Mouse (Mus musculus) heart, embryonic 11.5 days (tissue): ENCODE results near the gene Zfp462. TPM values are rescaled to one million over a fixed set of nuclear protein-coding genes. Genes with fewer than 3 reads are reported as not detected.
"Not testable (repeated sequence)": the region's sequence is repeated elsewhere in the genome, so short reads cannot be mapped to it uniquely, and the experiment has no call there.

Experiments used
- ATAC-seq: fragments of 200-750 bp; cut with Nextera tagmentation; replicated peaks from 2 replicates; pipeline ENCODE4 v1.8.0; 2017; ENCODE audit warnings: moderate library complexity; ENCODE audit not compliant: insufficient number of reproducible peaks, low FRiP score, low TSS enrichment
- H3K27ac ChIP-seq: fragments of 300-500 bp; sonication (generic); 2 replicates; pipeline ENCODE4 v1.5.1; 2014; ENCODE audit warnings: mild to moderate bottlenecking, low read depth, low read length
- H3K27me3 ChIP-seq: fragments of 300-500 bp; sonication (generic); 2 replicates; pipeline ENCODE4 v1.6.1; 2014; ENCODE audit warnings: mild to moderate bottlenecking, low read length, mixed read lengths; ENCODE audit not compliant: control insufficient read depth, insufficient read depth
- H3K36me3 ChIP-seq: fragments of 300-500 bp; sonication (generic); 2 replicates; pipeline ENCODE4 v1.6.1; 2014; ENCODE audit warnings: mild to moderate bottlenecking, low read length, moderate library complexity, mixed read lengths; ENCODE audit not compliant: control insufficient read depth, insufficient read depth
- H3K4me1 ChIP-seq: fragments of 300-500 bp; sonication (generic); 2 replicates; pipeline ENCODE4 v1.6.1; 2014; ENCODE audit warnings: low read length; ENCODE audit not compliant: control insufficient read depth, insufficient read depth
- H3K4me2 ChIP-seq: fragments of 300-500 bp; sonication (generic); 2 replicates; pipeline ENCODE4 v1.6.1; 2014; ENCODE audit warnings: mild to moderate bottlenecking, moderate library complexity
- H3K4me3 ChIP-seq: fragments of 300-500 bp; sonication (generic); 2 replicates; pipeline ENCODE4 v1.5.1; 2014; ENCODE audit warnings: low read depth, low read length
- H3K9ac ChIP-seq: fragments of 300-500 bp; sonication (generic); 2 replicates; pipeline ENCODE4 v1.6.1; 2014; ENCODE audit warnings: mild to moderate bottlenecking, low read depth, low read length, moderate library complexity
- H3K9me3 ChIP-seq: fragments of 300-500 bp; sonication (generic); replicated peaks from 2 replicates; pipeline ENCODE4 v1.6.1; 2016; ENCODE audit warnings: low read length; ENCODE audit not compliant: control insufficient read depth
- WGBS: fragments of 180-500 bp; shearing (Covaris S2); extraction: QIAGEN DNeasy Blood & Tissue Kit; methylation state at CpG from one replicate; pipeline ENCODE4 v1.1.7; 2014; ENCODE audit not compliant: insufficient replicate concordance; 5-methylcytosine and 5-hydroxymethylcytosine counted together
- polyA plus RNA-seq: library from polyadenylated mRNA; unstranded; fragments of >200 nt; fragmentation: Nextera tagmentation; extraction: Ambion mirVana; gene quantifications from 2 replicates; pipeline ENCODE4 v1.2.1, GENCODE M21; 2014

Gene Zfp462
- polyA plus RNA-seq, 1 experiment from 2014 or later, result 5.7 TPM

GRCm38 (mm10) chr4:54927321-54928062 is 17.4 kb upstream of the Zfp462 start:
- H3K36me3 ChIP-seq, H3K9ac ChIP-seq, H3K27ac ChIP-seq, H3K9me3 ChIP-seq, H3K27me3 ChIP-seq, H3K4me1 ChIP-seq, ATAC-seq, H3K4me2 ChIP-seq, H3K4me3 ChIP-seq: not testable (repeated sequence)
- WGBS, result 71% methylated on average over 8 of the region's 8 CpGs

- Histone ChIP-seq H3K27ac (no peak overlapping the region), H3K9me3 (no peaks in the 10 kb centered on the region), H3K9ac (no peak overlapping the region), H3K36me3 (no peaks in the 10 kb centered on the region), H3K4me1 (no peaks in the 10 kb centered on the region), H3K4me2 (no peak overlapping the region), H3K4me3 (no peak overlapping the region), H3K27me3 (no peaks in the 10 kb centered on the region)
- WGBS, result 66% methylated on average over 2 of the region's 2 CpGs
- no peak for ATAC-seq
These were observed 15.2 kb upstream of the Zfp462 start for GRCm38 (mm10) chr4:54929686-54930085.

DNA sequence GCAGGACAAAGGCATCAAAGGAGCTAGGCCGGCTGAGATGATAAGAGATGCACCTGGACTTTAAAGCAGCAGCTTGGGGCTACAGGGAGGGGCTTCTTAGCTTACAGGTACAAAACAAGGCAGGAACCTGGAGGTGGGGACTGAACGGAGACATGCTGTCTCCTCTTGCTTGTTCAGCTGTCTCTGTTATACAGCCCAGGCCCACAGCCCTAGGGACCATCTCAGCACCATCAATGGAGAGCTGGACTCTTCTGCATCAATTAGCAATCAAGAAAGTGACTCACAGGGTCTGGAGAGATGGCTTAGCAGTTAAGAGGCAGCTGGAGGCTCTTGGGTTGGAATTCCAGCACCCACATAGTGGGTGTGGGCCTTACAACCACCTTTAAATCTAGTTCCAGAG is 12.2 kb upstream of the Zfp462 start:
- no peaks in the 10 kb centered on the region for H3K4me1 ChIP-seq
- no peak overlapping the region for H3K4me3 ChIP-seq
- WGBS, result 17% methylated on average over 2 of the region's 2 CpGs
- no peaks in the 10 kb centered on the region for H3K36me3 ChIP-seq
- H3K4me2 ChIP-seq, result no peak overlapping the region
- no peaks in the 10 kb centered on the region for H3K9me3 ChIP-seq
- no peaks in the 10 kb centered on the region for H3K27me3 ChIP-seq
- ATAC-seq, result no peak
- H3K27ac ChIP-seq, result no peak overlapping the region
- H3K9ac ChIP-seq, result no peak overlapping the region

GRCm38 (mm10) chr4:54937161-54937560 is 7.7 kb upstream of the Zfp462 start:
- no peaks in the 10 kb centered on the region for H3K36me3 ChIP-seq
- H3K4me3 ChIP-seq, result no peak overlapping the region
- no peaks in the 10 kb centered on the region for H3K4me1 ChIP-seq
- no peaks in the 10 kb centered on the region for H3K27me3 ChIP-seq
- no peak overlapping the region for H3K27ac ChIP-seq
- H3K9me3 ChIP-seq, result no peaks in the 10 kb centered on the region
- WGBS, result 87% methylated on average over 1 of the region's 1 CpGs
- no peak for ATAC-seq
- no peak overlapping the region for H3K9ac ChIP-seq
- no peak overlapping the region for H3K4me2 ChIP-seq

DNA sequence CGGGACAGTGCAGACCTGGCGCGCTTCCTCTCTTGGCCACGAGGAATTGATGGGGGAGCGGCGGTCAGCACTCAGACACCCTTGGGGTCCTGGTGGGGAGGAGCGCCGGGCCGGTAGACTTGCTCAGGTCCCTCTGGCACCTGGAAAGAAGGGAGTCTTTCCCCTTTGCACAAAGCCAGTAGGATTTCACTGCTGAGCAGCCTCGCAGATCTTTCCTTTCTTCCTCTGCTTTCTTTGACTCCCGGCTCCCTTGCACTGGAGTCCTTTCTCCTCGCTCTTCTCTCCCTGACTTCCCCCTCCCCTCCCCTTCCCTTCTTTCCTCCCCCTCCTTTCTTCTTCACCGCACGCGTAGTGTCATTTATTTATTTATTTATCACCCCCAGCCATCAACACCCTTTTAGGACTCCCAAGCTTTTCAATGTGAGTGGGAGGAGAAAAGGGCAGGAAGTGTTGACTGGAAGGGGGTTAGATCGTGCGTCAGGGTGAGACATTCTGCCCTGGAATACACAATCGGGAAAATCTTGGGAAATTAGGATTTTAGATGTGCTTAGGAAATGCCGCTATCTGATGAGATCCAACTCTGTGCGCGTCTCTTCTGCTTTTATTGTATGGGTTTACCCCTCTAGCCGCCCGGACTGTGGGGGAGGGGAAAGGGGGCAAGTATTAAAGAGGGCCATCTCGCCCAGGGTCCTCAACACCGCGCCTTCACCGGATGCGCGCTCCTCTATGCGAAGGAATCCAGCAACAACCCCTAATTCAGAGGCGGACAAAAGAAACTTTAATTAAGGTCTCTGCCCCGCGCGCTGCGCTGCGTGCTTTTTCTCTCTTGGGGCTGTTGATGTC is 976 bp downstream of the Zfp462 start:
- 0 out of 2 replicates have a peak, but pooled peaks have one; percentile 33 for ATAC-seq
- Histone ChIP-seq H3K27me3 (no peaks in the 10 kb centered on the region), H3K27ac (peak overlapping the region; percentile 73), H3K36me3 (no peaks in the 10 kb centered on the region), H3K4me2 (peak overlapping the region; percentile 85), H3K9ac (peak overlapping the region; percentile 71), H3K4me1 (peaks cover 11% of the 10 kb centered on the region; the same call in 1 of the 2 replicates), H3K9me3 (no peaks in the 10 kb centered on the region), H3K4me3 (peak overlapping the region; percentile 62)
- WGBS, result under 1% methylated on average over 36 of the region's 36 CpGs

GRCm38 (mm10) chr4:54946662-54947055 is 1.8 kb downstream of the Zfp462 start:
- Histone ChIP-seq H3K9me3 (no peaks in the 10 kb centered on the region), H3K9ac (peak overlapping the region; percentile 90), H3K4me3 (peak overlapping the region; percentile 62), H3K27me3 (no peaks in the 10 kb centered on the region), H3K4me1 (peaks cover 11% of the 10 kb centered on the region; the same call in 1 of the 2 replicates), H3K4me2 (peak overlapping the region; percentile 85), H3K36me3 (no peaks in the 10 kb centered on the region), H3K27ac (peak overlapping the region; percentile 94; the same call in 1 of the 2 replicates)
- WGBS, result 0% methylated on average over 10 of the region's 10 CpGs
- ATAC-seq, result no peak

DNA sequence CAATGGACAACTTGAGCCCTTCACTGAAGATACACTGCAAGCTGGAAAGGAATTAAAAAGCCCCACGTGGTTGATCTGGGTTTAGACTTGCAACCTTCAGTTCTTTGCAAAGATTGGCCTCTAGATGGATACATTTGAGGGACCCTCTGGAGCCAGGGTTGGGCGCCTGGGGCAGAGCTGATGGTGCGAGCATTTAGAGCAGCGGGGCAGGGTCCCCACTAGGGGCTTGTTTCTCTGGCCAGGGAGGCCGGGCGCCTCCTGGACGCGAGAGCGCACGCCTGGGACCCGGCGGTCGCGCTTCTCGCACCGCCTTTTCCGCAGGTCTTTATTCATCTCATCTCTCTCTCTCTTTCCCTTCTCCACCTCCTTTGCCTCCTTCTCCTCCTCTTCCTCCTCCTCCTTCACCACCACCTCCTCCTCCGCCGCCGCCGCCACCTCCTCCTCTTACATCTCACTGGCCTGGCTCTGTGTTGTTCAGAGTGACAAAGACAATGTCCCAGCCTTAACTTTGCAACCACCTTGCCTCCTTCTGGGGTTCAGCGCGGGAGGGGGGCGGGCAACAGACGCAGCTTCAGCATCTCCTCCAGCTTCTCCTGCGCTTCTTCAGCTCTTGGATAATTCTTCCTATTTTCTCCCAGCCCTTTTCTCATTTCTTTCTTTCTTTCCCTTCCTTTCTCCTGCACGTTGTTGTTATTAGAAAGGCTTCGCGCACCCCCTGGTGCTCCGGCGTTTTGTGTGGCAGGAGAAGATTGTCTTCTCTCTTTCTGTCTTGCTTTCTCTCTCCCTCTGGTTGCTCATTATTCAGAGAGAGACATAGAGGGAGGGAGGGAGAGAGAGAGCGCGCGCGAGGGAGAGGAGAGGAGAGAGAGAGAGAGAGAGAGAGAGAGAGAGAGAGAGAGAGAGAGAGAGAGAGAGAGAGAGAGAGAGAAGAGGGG is 2.5 kb downstream of the Zfp462 start:
- Histone ChIP-seq H3K4me1 (peaks cover 11% of the 10 kb centered on the region; the same call in 1 of the 2 replicates), H3K9ac (peak overlapping the region; percentile 90), H3K9me3 (no peaks in the 10 kb centered on the region), H3K27me3 (no peaks in the 10 kb centered on the region), H3K36me3 (no peaks in the 10 kb centered on the region), H3K27ac (peak overlapping the region; percentile 94), H3K4me3 (peak overlapping the region; percentile 62), H3K4me2 (peak overlapping the region; percentile 85)
- 0 out of 2 replicates have a peak, but pooled peaks have one; percentile 44 for ATAC-seq
- WGBS, result under 1% methylated on average over 31 of the region's 35 CpGs
